Mouse (Mus musculus): Measurements from ENCODE around the gene Lgals2. TPM values are rescaled to one million over a fixed set of nuclear protein-coding genes. Genes with fewer than 3 reads are reported as not detected.
A peak's percentile ranks its signal among the peaks of the same experiment; 100 is the strongest.

The Lgals2 gene
- polyA plus RNA-seq, 1 experiment from 2014 or later = 3.4 TPM

GRCm38 (mm10) chr15:78876991-78877809 is 21.9 kb upstream of the Lgals2 start, which contains the start of gene Gga1:
Gene Gga1, plus strand, starts transcription at chr15:78877190.
- H3K4me3 ChIP-seq (ENCODE audit: low read depth, low read length) = peak within 1 kb of the TSS; percentile 83
- H3K27me3 ChIP-seq (ENCODE audit: insufficient read depth, low read length) = no peaks in the 10 kb centered on the region
- peak within 1 kb of the TSS; percentile 96 for H3K27ac ChIP-seq (ENCODE audit: low read depth)
- DNase-seq = peak; percentile 93
- TF ChIP-seq CTCF (IDR thresholded peaks at IDR 0.05; ENCODE audit: low read depth) = peak; percentile 56
- no peak for TF ChIP-seq EP300 (IDR thresholded peaks at IDR 0.05; ENCODE audit: low read depth)
- H3K4me2 ChIP-seq (ENCODE audit: low read depth, low read length) = peak within 1 kb of the TSS; percentile 92
- no peaks in the 10 kb centered on the region for H3K9me3 ChIP-seq (ENCODE audit: low read length)
- H3K36me3 ChIP-seq (replicated peaks; ENCODE audit: insufficient read depth, low read length) = peaks cover 12% of the 10 kb centered on the region
- WGBS (ENCODE audit: insufficient replicate concordance) = under 1% methylated on average over 67 of the region's 95 CpGs
- peak; percentile 92 for ATAC-seq
- H3K9ac ChIP-seq (replicated peaks) = peak within 1 kb of the TSS; percentile 89
- H3K4me1 ChIP-seq (ENCODE audit: insufficient read depth) = peaks cover 26% of the 10 kb centered on the region

- Histone ChIP-seq H3K4me2 (ENCODE audit: low read depth, low read length) (peak overlapping the region; percentile 92), H3K9me3 (ENCODE audit: low read length) (no peaks in the 10 kb centered on the region), H3K27ac (ENCODE audit: low read depth) (peak overlapping the region; percentile 96), H3K36me3 (replicated peaks; ENCODE audit: insufficient read depth, low read length) (0 out of 2 replicates have a peak, but pooled peaks cover 4% of the 10 kb centered on the region), H3K27me3 (ENCODE audit: insufficient read depth, low read length) (no peaks in the 10 kb centered on the region), H3K4me1 (ENCODE audit: insufficient read depth) (peaks cover 26% of the 10 kb centered on the region), H3K4me3 (ENCODE audit: low read depth, low read length) (peak overlapping the region; percentile 83), H3K9ac (replicated peaks) (peak overlapping the region; percentile 89)
- DNase-seq (peak; percentile 80), ATAC-seq (no peak)
- TF ChIP-seq EP300 (IDR thresholded peaks at IDR 0.05; ENCODE audit: low read depth) (peak; percentile 73), CTCF (IDR thresholded peaks at IDR 0.05; ENCODE audit: low read depth) (peak; percentile 81)
- WGBS (ENCODE audit: insufficient replicate concordance) = 4% methylated on average over 17 of the region's 17 CpGs
Observed at GRCm38 (mm10) chr15:78876258-78876696, 20.9 kb upstream of the Lgals2 start.

- WGBS (ENCODE audit: insufficient replicate concordance) = 87% methylated on average over 5 of the region's 5 CpGs
- no peaks in the 10 kb centered on the region for H3K9me3 ChIP-seq (ENCODE audit: low read length)
- no peak for DNase-seq
- 0 out of 2 replicates have a peak, but pooled peaks cover 4% of the 10 kb centered on the region for H3K36me3 ChIP-seq (replicated peaks; ENCODE audit: insufficient read depth, low read length)
- no peaks in the 10 kb centered on the region for H3K27me3 ChIP-seq (ENCODE audit: insufficient read depth, low read length)
- TF ChIP-seq CTCF (IDR thresholded peaks at IDR 0.05; ENCODE audit: low read depth) (no peak), EP300 (IDR thresholded peaks at IDR 0.05; ENCODE audit: low read depth) (no peak)
- H3K4me3 ChIP-seq (ENCODE audit: low read depth, low read length) = no peak overlapping the region
- no peak overlapping the region for H3K9ac ChIP-seq (replicated peaks)
- H3K27ac ChIP-seq (ENCODE audit: low read depth) = peak overlapping the region; percentile 96; the same call in 1 of the 2 replicates
- no peak for ATAC-seq
- peaks cover 26% of the 10 kb centered on the region for H3K4me1 ChIP-seq (ENCODE audit: insufficient read depth)
- peak overlapping the region; percentile 92; the same call in 1 of the 2 replicates for H3K4me2 ChIP-seq (ENCODE audit: low read depth, low read length)
Observed at GRCm38 (mm10) chr15:78875537-78875936, 20.2 kb upstream of the Lgals2 start.

GRCm38 (mm10) chr15:78874989-78875388 is 19.7 kb upstream of the Lgals2 start:
- ATAC-seq (no peak), DNase-seq (no peak)
- 75% methylated on average over 8 of the region's 8 CpGs for WGBS (ENCODE audit: insufficient replicate concordance)
- no peak overlapping the region for H3K9ac ChIP-seq (replicated peaks)
- peaks cover 26% of the 10 kb centered on the region for H3K4me1 ChIP-seq (ENCODE audit: insufficient read depth)
- no peak overlapping the region for H3K4me2 ChIP-seq (ENCODE audit: low read depth, low read length)
- H3K4me3 ChIP-seq (ENCODE audit: low read depth, low read length) = no peak overlapping the region
- no peak overlapping the region for H3K27ac ChIP-seq (ENCODE audit: low read depth)
- no peaks in the 10 kb centered on the region for H3K36me3 ChIP-seq (replicated peaks; ENCODE audit: insufficient read depth, low read length)
- no peak for TF ChIP-seq CTCF (IDR thresholded peaks at IDR 0.05; ENCODE audit: low read depth)
- H3K9me3 ChIP-seq (ENCODE audit: low read length) = no peaks in the 10 kb centered on the region
- no peaks in the 10 kb centered on the region for H3K27me3 ChIP-seq (ENCODE audit: insufficient read depth, low read length)

- TF ChIP-seq EP300 (IDR thresholded peaks at IDR 0.05; ENCODE audit: low read depth) = no peak
- no peak for TF ChIP-seq CTCF (IDR thresholded peaks at IDR 0.05; ENCODE audit: low read depth)
- Histone ChIP-seq H3K4me1 (ENCODE audit: insufficient read depth) (peaks cover 19% of the 10 kb centered on the region), H3K27me3 (ENCODE audit: insufficient read depth, low read length) (no peaks in the 10 kb centered on the region), H3K9me3 (ENCODE audit: low read length) (no peaks in the 10 kb centered on the region), H3K27ac (ENCODE audit: low read depth) (no peak overlapping the region), H3K4me2 (ENCODE audit: low read depth, low read length) (no peak overlapping the region), H3K36me3 (replicated peaks; ENCODE audit: insufficient read depth, low read length) (no peaks in the 10 kb centered on the region), H3K4me3 (ENCODE audit: low read depth, low read length) (no peak overlapping the region), H3K9ac (replicated peaks) (no peak overlapping the region)
- DNase-seq (no peak), ATAC-seq (no peak)
- WGBS (ENCODE audit: insufficient replicate concordance) = 71% methylated on average over 13 of the region's 13 CpGs
Observed at GRCm38 (mm10) chr15:78873803-78874435, 18.6 kb upstream of the Lgals2 start.

- Histone ChIP-seq H3K4me2 (ENCODE audit: low read depth, low read length) (no peak overlapping the region), H3K4me1 (ENCODE audit: insufficient read depth) (peaks cover 11% of the 10 kb centered on the region), H3K27ac (ENCODE audit: low read depth) (no peak overlapping the region), H3K9me3 (ENCODE audit: low read length) (no peaks in the 10 kb centered on the region), H3K9ac (replicated peaks) (no peak overlapping the region), H3K27me3 (ENCODE audit: insufficient read depth, low read length) (no peaks in the 10 kb centered on the region), H3K4me3 (ENCODE audit: low read depth, low read length) (no peak overlapping the region), H3K36me3 (replicated peaks; ENCODE audit: insufficient read depth, low read length) (no peaks in the 10 kb centered on the region)
- DNase-seq = no peak
- no peak for ATAC-seq
- 48% methylated on average over 5 of the region's 5 CpGs for WGBS (ENCODE audit: insufficient replicate concordance)
- peak; percentile 35 for TF ChIP-seq CTCF (IDR thresholded peaks at IDR 0.05; ENCODE audit: low read depth)
- no peak for TF ChIP-seq EP300 (IDR thresholded peaks at IDR 0.05; ENCODE audit: low read depth)
Observed at GRCm38 (mm10) chr15:78872021-78872608, 16.8 kb upstream of the Lgals2 start.
